Mouse (Mus musculus) kidney, postnatal 4 days (tissue): ENCODE measurements around the gene Col11a2.
A peak's percentile ranks its signal among the peaks of the same experiment; 100 is the strongest.

Experiments
- DNase-seq, 2 experiments: peaks; one replicate each; pipeline ENCODE4 v3.0.0; 2021; ENCODE audit warnings: mixed read lengths in 2 of 2

Gene Col11a2

DNA sequence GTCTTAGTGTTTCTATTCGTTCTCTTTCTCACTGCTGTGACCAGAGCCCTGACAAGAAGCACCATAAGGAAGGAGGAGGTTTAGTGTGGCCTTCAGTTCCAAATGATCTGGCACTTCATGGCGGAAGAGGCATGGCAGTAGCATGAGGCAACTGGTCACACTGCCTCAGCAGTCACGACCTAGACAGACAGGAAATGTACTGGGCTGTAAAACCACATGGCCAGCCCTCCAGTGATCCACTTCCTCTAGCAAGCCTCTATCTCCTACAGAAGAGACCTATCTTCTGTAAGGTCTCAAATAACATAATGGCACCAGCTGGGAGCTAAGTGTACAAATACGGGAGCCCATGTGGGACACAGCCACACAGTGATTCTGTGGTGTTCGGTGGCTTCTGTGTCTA, 32.9 kb downstream of the Col11a2 start:
- DNase-seq, result no peak

DNA sequence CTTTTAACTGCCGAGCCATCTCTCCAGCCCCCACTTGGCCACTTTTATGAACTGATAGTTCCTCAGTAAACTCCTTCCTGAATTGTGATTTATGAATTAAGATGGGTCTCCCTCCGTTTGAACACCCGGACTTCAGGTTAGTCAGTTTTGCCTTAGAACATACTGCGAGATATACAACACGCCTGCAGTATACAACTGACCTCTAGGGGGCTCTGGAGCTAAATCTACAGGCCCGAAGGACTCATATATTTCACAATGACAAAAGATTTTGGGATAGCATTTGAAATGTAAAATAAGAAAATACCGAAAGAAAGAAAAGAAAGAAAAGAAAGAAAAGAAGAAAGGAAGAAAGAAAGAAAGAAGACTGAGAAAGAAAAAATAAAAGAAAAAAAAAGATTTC, 36.0 kb downstream of the Col11a2 start:
- DNase-seq, result peak; percentile 85 to 86

DNA sequence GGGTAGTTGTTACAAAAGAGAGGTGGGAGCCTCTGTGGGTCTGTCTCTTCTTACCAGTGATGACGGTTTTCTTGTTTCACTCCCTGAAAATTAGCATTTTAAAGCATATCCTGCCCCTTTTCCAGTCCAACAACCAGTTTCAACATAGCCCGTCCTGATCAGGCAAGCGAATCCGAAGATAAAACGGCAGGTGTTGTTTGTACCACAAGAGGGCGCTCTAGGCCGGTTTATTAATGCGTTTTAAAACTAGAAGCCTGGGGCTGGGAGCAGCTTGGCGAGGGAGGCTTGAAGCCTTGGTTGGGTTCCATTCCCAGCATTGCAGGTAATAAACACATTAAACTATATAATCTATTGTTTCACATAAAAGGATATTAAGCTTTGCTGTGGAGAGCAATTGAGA, 38.3 kb downstream of the Col11a2 start:
- DNase-seq, result peak; percentile 83 to 86

DNA sequence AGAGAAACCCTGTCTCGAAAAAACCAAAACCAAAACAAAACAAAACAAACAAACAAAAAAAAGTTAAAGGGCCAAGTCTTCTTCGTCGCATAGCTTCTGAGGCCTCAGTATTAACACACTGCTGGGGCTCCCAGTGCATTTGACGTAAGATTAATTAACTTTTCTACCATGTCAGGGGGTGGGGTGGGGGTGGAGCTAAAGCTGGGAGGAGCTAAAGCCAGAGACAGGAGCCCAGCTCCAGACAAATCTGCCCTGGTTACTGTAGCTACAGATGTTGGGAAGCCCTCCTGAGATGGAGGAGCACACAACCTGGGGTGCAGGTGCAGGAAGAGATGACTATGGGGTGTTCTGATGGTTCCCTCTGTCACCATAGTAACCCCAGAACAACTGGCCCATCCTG, 38.9 kb downstream of the Col11a2 start:
- DNase-seq, result peak in 1 of 2 experiments; percentile 10

DNA sequence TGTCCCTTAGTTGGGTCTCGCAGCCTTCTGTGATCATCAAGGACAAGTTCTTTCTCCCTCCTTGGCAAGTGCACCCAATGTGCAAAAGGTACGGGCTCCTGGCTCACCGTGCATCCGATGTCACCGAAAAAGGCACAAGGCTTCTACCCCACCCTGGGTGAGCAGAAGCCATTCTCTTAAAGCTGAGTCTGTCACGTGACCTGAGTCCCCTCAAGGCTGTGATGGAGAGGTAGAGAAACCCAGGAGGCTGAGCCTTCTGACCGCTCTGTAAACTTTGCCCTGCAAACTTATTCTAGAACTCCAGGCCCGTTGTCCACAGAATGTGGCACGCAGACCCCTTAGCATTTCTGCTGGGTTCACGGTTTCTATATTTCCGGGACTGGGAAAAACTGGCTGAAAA, 39.8 kb downstream of the Col11a2 start:
- no peak for DNase-seq

DNA sequence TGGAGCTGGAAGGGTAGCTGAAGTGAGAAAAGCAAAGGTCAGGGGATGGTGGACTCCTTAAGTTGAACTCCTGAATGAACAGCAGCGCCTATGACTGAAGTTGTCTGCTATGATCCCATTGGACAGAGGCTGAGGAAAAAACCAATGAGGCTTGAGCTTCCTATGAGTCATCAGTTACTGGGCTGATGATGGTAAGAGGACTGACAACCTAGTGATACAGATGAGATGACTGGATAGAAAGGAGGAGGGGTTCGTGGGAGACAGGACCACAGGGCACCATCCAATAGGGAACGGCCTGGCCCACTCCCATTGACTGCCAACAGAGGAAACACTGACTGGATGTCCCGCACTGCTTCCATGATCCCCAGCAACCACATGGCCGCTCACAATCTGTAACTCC, 40.4 kb downstream of the Col11a2 start:
- peak in 1 of 2 experiments; percentile 26 for DNase-seq

DNA sequence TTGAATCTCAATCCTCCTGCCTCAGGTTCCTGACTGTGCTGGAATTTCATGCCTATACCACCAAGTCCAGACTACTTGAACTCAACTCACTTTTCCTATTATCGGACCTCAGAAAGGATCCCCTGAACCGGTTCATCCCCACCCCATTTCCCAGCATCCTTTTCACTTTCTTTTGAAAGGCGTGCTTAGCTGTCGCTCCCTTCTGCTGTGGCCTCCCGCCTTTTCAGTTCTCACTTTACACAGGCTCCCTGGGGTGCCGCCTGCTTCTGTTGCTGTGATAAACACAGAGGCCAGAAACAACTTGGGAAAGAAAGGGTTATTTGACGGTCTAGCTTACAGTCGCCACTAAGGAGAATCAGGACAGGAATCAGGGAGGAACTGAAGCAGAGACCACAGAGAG, 43.9 kb downstream of the Col11a2 start:
- DNase-seq, result no peak

DNA sequence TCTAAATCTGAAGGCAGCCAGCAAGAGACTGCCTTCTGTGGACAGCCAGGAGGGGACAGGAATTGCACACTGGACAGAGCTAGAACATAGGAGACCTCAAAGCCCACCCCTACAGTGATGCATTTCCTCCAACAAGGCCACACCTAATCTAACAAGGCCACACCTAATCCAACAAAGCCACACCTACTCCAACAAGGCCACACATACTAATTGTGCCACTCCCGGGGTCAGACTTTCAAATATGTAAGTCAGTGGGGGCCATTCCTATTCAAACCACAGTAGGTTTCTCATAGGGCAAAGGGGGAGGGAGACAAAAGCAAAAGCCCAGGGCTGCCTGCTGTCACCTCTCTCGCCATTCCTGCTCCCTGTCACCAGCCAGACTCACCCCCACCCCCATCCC, 48.1 kb downstream of the Col11a2 start:
- no peak for DNase-seq

DNA sequence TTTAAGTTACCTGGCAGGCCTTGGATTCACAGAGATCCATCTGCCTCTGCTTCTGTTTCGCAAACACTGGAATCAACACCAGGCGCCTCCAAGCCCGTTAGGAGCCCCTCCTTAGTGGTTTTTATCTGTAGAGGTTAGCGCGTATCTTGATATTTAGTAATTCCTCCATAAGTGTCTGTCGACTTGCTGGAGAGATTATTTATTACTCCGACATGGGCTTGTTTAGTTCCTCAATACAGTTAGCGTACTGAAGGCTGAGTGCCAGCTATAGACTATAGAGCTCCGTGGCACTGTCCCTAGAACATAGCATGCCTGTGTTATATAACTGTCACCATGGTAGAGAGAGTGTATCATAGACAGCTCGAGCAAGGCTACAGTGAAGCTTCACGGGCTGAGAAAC, 48.9 kb downstream of the Col11a2 start:
- no peak for DNase-seq

DNA sequence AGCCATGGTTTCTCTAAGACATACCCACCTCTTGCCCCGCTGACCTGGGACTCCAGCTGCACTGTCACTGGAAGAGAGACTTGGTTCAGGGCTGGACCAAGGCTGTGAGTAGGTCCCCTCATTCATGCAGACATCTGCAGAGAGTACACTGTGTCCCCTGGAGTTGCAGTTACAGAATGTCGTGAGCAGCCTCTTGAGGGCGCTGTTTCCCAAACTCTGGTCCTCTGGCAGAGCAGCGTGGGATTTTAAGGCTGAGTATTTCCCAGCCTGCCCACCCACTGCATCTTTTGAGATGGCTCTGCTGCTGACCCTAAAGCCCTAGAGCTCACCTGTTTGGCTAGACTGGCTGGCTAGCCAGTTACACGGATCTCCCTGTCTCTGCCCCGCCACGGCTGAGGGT, 51.7 kb downstream of the Col11a2 start:
- peak; percentile 51 to 65 for DNase-seq

DNA sequence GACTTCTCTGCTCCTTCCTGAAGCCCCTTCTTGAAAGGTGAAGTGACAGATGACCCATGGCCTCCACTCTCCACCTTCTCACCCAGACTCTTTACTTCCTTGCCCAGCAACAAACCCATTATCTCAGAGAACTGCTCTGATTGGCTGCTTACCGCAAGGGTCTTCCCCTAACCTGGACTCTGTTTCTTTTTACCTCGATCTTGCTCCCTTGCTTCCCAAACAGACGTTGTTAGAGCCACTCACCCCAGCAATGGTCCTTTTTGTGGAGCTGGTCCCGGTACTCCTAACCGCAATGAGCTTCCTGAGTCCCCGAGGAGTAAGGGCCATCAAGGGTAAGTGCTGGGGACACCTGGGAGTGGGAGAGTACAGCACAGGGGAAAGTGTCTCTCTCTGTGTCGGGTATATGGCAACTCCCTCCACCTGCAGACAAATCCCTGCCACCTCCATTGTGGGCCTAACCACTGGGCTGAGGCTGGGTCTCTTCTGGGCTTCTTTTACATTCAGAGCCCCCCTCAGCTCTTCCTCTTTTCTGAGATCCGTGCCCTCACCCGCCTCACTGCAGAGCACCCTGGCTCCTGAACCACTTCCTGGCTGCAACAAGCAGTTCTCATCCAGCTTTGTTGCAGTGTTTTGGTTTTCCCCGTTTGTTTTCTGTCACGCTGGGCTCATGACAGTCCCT, 53.1 kb downstream of the Col11a2 start, which contains the start of gene H2-Oa:
Gene H2-Oa (plus strand): TSS at position 144 of the 679 bp plus-strand sequence.
- no peak for DNase-seq

DNA sequence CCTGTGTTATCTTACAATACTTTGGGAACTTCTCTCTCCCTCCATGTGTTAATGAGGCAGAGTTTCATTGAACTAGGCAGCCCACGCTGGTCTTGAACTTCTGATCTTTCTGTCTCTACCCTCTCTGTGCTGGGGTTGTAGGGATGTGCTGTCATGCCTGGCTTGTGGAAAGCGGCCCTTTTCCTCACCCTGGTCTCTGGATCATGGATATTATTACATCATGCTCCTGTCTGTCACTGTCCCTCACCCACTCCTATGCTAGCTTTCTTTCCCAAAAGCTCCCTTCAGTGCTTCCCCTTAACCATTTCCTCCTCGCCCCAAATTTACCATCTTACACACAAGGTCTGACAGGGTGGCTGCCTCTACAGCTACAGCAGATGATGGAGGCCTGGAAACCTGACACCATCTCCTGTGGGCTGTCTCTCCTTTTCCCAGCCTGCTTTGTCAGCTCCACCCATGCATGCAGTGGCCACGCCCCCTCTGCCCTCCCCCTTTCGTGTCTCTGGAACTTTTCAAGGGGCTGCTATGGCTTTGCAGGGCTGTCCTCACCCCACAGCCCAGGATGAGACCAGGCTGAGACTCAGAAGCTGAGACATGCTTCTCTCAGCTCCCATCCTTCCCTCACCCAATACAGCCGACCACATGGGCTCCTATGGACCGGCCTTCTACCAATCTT, 54.1 kb downstream of the Col11a2 start:
- peak; percentile 86 to 88 for DNase-seq

DNA sequence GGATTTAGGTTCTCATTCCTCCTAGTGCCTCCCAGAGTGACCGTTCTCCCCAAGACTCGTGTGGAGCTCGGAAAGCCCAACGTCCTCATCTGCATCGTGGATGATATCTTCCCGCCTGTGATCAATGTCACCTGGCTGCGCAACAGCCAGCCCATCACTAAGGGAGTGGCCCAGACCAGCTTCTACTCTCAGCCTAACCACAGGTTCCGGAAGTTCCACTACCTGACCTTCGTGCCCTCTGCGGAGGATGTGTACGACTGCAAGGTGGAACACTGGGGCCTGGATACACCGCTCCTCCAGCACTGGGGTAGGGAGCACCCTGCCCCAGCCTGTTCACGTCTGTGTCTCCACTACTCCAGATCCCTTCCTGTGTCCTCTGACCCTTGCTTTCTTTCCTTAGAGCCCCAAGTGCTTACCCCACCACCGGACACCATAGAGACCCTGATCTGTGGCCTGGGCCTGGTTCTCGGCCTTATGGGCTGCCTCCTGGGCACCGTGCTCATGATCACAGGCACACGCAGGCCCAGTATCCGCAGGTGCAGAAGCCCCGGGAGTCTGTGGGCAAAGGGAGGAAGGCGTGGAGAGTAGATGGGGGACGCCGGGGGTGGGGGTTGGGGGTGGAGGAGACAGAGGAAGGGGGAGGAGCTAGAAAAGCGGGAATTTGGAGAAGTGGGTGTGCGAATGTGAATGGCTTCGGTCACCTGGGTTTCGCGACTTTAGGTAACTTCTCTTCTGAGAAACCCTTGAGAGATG, 55.2 kb downstream of the Col11a2 start:
- DNase-seq, result no peak

DNA sequence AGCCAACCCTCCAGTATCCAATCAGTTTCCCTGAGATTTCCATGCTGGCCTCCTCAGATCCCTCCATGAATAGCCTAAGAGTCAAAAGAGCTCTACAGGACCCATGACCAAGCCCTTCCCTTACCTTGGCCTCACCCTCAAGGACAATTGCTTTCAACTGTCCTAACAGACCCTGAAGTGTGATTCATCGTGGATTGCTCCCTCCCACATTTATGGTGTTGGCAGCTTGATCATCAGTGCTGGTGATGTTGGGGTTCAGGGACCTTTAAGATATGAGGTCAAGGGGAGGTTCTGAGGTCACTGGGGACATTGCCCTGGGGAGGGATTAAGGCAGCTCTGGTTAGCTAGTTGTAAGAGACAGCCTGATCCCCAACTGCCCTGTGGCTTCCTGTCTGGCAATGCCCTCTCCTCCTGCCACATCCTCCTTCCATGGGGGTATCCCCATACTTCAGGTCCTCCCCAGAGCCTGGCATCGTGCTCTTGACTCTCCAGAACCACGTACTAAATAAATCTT, 57.3 kb downstream of the Col11a2 start:
- no peak for DNase-seq

DNA sequence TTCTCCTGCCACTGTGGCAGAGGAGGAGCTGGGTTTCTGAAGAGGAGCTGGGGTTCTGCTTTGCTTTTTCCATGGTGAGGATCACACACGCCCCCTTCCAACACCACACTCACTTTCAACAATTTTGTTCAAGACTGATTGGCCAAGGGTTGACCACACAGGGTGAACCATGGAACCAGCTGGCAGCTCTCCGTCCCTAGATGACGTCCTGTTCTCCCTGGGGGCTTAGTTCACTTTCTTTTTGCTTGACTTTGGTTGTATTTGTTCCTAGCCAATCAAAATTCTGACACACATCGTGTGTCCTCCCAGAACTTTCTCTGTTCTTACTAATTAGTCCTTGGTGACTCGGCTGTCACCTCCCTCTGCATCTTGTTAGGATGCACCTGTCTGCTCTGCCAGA, 58.0 kb downstream of the Col11a2 start:
- DNase-seq, result no peak

DNA sequence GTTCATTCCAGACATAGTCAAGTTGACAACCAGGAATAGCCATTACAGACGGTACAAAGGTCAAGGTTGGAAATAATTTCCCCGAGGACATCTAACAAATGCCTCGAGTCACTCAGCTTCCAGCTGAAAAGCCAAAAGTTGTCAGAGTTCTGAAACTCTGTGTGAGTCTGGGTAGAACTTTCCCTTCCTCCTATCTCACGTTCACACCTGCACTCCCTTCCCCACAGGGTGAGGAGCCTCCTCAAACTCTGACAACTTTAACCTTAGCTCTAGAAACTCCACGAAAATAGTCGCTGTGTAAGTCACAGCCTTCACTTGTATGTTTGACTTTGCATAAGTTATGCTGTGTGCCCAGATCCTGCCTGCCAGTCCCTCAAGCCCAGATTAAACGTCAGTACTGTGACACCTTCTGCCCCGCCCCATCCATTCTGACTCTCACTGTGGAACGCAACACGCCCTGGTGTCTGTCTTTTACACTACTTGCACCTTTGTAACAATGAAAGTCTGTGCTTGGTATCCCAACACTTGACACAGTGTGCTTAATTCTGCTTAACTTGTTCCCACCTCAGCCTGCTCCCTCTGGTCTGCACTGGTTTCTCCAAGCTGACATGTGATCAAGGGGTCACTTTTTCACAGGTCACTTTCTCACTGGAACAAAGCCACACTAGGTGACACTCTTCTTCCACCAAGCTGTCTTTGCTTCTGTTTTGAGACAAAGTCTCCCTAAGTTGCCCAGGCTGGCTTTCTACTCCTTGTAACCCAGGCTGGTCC, 59.7 kb downstream of the Col11a2 start:
- no peak for DNase-seq

DNA sequence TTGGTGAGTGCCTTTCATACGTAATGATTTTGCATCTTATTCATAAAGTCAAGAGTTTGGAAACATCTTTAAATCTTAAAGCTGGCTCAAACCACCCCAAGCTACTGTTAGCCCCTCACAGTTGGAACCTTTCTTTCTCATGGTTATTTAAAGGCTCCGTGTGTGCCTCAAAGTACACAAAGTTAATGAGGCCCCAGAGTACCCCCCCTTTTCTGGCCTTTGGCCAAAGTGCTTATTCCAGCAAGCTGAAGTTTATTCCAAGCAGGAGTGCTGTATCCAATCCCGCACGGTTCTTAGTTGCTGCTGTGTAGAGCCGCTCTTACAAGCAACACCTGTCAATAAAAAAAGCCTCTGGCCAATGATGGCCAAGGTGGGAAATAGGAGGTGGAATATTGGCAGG, 60.3 kb downstream of the Col11a2 start:
- peak; percentile 56 to 71 for DNase-seq

DNA sequence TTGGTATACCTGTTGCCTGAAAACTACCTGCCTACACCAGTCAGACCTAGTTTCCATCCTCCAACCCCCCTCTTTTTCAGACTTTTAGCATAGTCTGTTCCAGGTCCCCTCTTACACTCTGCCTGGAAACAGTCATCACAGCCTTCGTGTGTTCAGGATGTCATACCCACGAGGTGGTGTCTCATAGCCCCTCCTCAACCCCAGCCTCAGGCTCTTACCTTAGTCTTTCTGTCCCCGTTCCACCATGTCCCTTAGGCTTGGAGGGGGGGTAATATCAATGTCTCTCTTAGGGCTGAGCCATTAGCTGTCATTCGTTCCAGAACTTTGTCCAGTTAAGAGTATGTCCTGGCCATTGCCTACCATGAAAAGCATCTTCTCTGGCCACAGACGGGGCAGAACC, 61.9 kb downstream of the Col11a2 start:
- no peak for DNase-seq

DNA sequence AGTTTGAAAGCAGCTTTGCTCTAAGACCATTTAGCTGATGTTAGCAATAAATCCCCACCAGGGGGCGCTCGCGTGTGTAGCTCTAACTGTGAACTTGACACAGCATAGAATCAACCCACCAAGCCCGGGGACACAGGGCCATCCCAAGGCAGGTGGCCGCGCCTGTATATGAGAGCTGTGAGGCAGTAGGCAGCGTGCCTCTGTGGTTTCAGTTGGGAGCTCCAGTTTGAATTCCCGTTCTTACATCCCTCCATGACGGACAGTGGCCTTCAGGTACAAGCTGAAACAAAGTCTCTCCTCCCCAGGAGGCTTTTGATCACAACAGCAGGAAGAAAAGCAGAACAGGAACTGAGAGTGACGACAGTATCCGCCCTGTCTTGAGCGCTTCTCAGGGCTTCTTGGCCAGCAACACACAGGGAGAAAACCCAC, 62.4 kb downstream of the Col11a2 start:
- peak; percentile 97 to 98 for DNase-seq

DNA sequence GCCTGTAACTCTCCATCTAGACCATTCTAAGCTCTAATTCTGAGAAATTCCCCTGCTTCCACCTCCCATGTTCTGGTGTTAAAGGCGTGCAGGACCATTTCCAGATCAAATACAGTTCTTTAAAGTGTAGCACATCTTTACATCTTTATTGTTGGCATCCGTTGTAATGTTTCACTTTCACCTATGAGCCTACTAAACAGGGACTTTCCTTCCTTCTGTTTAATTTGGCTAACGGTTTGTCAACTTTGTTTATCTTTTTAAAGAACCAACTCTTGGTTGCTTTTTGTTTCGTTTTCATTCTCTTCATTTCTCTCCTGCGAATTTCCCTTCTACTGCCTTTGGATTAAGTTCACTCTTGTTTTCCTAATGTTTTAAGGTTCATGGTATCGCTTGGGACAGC, 63.6 kb downstream of the Col11a2 start:
- no peak for DNase-seq

DNA sequence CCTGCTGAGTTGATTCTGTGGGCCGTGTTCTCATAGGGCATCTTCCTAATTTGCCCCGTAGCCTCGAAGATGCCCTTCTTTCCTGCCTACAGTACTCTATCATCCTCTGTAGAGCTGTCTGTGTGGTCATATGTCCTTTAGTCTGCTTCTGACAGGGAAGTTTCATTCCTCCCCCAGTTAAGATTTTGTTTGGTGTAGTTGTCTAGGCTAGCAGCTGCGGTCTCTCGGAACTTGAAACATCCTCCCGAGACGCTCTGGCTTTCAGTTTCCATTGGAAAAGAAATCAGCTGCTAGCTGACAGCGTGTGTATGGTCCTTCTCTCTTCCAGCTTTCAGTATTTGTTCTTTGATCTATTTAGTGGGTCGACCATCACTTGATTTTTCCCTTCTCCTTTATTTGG, 65.6 kb downstream of the Col11a2 start:
- no peak for DNase-seq

DNA sequence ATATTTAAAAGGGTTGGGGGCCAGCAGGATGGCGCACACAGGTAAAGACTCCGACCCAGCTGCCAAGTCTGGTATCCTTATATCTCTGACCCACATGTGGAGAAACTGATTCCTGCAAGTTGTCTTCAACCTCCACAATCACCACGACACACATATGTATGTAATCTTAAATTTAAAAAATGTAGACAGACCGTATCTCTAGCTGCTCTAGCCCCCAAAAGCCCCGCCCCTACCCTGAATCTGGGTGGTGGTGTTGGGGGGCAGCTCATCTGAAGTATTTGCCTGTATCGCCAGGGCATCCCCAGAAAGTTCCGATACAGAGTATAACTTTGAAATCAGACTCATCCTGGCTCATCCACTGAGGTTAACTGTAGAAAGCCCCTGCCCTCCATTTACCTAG, 67.3 kb downstream of the Col11a2 start:
- DNase-seq, result no peak
